Mouse (Mus musculus) gastrocnemius, postnatal 10 days (tissue): Measurements from ENCODE around the gene Rapgef3. TPM values are rescaled to one million over a fixed set of nuclear protein-coding genes. Genes with fewer than 3 reads are reported as not detected.

Experiments used
- DNase-seq: peaks from one replicate; pipeline ENCODE4 v3.0.0; 2021; ENCODE audit warnings: mixed read lengths
- long read RNA-seq, 2 experiments: library from polyadenylated mRNA; stranded (forward); transcript quantifications; one replicate each; pipeline ENCODE4 v2.0.0; 2021
- total RNA-seq, 2 experiments: library from RNA; stranded (reverse); gene quantifications; 2 replicates each; pipeline ENCODE4 v1.2.3; 2021

Gene Rapgef3
- total RNA-seq: 1 to 10 TPM; 7.4 to 8.5 TPM
- long read RNA-seq, experiment 1, full-length matches to known transcripts: 7 of 16 reads
- long read RNA-seq, experiment 1, partial matches to known transcripts: 1 of 16 reads
- long read RNA-seq, experiment 1, other reads (novel, unspliced or antisense): 8 of 16 reads
- long read RNA-seq, experiment 2, full-length matches to known transcripts: 4 of 12 reads
- long read RNA-seq, experiment 2, partial matches to known transcripts: 1 of 12 reads
- long read RNA-seq, experiment 2, other reads (novel, unspliced or antisense): 7 of 12 reads

DNA sequence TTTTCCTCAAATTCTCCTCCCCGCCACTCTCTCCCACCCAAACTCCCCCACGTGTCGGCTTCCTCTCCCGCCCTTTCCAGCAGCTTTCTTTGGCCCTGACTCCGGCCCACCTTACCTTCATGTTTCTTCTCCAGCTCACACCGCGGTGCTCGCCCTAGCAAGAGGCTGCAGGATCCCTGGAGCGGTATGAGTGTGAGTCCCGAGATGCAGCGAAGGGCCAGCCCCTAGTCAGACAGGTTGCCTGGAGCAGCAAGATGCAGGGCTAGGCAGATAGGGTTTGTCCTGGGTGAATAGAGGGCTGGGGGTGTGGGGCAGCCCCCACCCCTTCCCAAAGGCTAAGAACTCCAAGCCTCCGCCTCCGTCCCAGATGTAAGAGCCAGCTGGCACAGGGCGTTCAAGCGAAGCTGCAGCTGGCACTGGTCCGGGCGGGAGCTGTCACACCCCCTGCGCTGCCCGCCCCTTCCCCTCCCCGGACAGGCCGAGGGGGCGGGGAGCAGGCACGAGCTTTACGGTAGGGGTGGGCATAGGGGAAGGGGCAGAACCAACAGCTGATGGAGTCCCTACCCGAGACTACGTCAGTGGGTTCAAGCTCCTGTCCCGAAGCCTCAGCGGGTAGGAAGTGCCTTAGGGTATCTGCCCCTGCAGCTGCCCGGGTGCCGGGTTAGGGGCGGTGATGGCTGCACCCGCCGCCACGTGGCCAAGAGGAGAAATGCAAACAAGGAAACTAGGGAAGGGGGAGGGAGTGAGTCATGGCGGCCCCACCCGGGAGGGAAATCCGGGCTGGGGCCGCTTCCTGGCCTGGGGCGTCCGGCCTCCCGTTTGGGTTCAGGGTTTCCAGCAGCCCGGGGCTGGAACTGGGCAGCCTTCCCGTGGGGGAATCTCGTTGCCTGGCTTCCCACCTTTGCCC is at the start of gene Rapgef3:
Rapgef3 (minus strand) TSS at position 693 of the 907 bp plus-strand sequence.
- DNase-seq: peak; percentile 79

DNA sequence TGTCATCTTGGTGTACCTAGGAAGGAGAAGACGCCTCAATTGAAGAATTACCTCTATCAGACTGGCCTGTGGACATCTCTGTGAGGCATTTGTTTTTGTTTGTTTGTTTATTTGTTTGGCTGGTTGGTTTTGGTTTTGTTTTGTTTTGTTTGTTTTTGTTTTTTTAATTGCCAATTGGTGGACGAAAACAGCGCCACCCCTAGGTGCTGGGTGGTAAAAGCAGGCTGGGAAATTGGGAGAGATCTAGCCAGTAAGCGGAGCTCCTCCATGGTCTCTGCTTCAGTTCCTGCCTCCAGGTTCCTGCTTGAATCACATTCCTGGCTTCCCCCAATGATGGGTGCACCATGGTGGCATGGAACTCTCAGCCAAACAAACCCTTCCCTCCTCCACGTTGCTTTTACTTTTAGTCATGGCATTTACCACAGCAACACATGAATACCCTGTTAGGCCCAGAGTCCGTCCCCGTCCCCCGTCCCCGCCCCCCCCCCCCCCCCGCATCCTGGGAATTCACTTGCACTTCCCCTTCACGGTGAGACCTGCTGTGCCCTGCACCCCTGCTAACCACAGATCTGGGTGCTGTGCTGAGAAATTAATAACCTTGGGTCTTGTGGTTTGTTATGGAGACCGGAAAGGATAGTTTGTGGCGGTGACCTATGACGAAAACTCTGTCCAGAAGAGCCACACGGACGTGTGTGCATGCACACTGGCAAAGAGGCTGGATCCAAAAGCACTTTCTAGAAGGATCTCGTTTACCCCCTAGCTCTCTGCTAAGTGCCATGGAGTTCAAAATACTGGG is 48.6 kb upstream of the Rapgef3 start:
- no peak for DNase-seq

DNA sequence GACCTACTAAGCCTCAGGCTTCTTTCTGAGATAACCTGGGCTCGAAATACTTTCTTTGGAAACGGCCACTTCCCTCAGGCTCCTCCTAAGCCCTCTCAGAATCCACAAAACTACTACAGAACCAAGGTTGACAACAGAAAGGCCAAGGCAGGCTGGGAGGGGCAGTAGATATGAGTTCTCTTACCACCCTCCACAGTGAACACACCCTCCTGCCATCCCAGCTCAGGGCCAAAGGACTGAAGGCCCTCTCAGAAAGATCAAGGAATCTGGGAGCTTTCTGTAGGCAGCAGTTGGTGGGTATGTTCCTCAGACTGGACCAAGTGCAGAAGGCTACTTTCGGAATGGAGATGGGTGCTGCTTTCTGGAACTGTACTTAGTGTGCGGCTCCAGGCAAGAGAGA is 47.5 kb upstream of the Rapgef3 start:
- DNase-seq: no peak

DNA sequence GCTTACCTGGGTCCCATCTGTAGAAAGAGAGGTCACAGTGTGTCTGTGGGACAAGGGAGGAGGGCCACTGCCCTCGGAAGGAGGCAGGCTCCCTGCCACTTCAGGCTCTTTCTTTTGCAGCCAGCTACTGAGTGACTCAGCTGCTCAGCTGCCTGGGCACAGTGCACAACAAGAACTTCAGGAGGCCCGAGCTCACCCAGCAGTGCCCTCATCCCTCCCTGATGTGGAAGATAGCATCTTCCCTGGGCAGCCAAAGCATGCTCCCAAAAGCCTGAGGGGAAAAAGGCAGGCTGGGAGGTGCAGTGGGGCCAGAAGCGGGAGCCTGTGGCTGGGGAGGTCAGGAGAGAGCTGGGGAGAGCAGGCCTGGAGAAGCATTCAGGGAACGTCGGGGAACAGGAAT is 46.9 kb upstream of the Rapgef3 start:
- DNase-seq: no peak

- peak; percentile 58 for DNase-seq
Observed at GRCm38 (mm10) chr15:97813452-97814204, 45.9 kb upstream of the Rapgef3 start.

GRCm38 (mm10) chr15:97812875-97813274 is 45.1 kb upstream of the Rapgef3 start:
- no peak for DNase-seq

DNA sequence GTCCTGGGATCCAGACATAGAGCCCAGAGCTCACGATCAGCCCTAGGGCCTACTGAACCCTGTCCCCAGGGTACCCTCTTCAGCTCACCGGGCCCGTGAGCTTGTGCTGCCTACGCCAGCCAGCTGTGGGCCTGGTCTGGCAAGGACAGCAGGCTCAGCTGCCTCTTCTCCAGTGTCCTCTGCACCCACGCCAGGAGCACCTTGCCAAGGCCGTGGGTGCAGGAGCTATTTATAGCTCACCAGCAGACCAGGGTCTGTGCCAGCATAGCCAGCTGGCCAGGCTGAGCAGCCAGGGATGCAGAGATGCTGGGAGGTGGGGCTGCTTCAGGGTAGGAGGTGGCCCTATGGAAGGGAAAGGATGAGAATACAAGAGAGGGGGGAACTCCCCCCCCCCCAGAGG is 44.4 kb upstream of the Rapgef3 start:
- DNase-seq: peak; percentile 87

- no peak for DNase-seq
Observed at GRCm38 (mm10) chr15:97811307-97811706, 43.5 kb upstream of the Rapgef3 start.

- no peak for DNase-seq
Observed at GRCm38 (mm10) chr15:97810399-97810798, 42.6 kb upstream of the Rapgef3 start.

DNA sequence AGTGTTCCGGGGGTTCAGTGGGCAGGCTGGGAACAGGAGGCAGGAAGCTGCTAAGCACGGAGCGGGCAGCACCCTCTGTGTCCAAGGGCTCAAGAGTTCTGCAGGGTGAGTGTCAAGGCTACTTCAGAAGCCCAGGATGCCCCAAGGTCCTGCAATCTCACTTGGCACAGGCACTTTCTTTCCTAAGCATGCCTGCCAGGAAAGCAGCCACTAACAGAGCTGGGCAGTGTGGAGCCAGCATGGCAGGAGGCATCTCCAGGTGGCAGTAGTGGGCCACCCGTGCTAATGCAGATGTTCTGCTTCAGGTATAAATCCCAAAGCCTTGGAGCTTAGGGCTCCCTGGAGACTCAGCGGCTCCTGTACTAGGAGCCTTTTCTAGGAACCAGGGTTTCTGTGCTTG is 42.2 kb upstream of the Rapgef3 start:
- no peak for DNase-seq

- DNase-seq: no peak
Observed at GRCm38 (mm10) chr15:97809206-97809605, 41.4 kb upstream of the Rapgef3 start.

DNA sequence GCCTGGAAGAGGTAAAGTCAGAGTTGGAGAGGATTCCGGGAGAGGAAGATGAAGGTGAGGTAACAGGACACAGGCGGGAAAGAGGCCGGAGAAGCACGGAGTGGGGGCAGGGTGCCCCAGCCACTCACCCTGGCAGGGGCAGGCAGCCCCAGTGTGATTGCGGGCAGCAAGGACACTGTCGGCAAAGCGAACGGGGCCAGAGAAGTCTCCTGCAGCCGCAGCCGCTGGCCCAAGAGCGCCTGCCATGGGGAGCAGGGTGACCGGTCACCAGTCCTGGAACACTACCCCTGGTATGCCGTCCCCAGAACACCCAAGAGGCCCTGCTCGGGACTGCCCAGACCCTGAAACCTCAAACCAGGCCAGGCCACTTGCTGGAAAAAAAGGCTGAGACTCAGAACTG is 40.8 kb upstream of the Rapgef3 start:
- DNase-seq: no peak

GRCm38 (mm10) chr15:97807867-97808266 is 40.1 kb upstream of the Rapgef3 start:
- no peak for DNase-seq

DNA sequence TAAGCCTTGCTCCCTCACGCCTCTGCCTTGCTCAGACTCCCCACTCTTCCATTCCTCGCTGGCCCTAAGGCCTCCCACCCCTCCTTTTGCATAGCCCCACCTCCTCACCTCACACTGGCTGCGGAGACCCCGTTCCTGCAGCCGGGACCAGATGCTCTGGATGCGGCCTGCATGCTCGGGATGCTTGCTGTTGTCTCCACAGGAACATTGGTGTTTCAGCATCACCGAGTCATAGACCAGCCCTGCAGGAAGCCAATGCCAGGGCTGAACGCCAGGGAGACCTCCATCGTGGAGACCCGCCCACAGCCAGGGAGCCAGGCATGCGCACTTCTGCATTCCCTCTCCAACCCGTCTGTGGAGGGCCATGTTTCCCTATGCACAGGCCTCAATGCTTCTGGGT is 34.8 kb upstream of the Rapgef3 start:
- DNase-seq: no peak

- DNase-seq: no peak
Observed at GRCm38 (mm10) chr15:97801811-97802210, 34.0 kb upstream of the Rapgef3 start.

GRCm38 (mm10) chr15:97800853-97801252 is 33.1 kb upstream of the Rapgef3 start:
- no peak for DNase-seq

DNA sequence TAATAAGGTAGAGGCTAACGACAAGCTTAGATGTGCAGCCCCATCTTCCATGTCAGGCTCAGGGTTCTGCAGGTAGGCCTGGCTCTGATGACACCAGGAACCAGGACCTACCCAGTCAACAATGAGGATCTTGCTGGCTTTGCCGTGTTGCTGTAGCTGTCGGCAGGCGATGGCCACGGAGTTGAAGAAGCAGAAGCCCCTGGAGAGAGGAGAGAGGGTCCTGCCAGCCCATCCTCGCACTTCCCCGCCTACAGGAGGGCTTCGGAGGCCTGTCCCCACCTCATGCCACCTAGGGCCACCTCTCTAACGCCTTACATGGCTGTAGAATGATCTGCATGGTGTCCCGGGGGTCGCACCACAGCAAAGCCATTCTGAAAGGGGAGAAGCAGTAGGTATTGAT is 31.7 kb upstream of the Rapgef3 start:
- DNase-seq: no peak

DNA sequence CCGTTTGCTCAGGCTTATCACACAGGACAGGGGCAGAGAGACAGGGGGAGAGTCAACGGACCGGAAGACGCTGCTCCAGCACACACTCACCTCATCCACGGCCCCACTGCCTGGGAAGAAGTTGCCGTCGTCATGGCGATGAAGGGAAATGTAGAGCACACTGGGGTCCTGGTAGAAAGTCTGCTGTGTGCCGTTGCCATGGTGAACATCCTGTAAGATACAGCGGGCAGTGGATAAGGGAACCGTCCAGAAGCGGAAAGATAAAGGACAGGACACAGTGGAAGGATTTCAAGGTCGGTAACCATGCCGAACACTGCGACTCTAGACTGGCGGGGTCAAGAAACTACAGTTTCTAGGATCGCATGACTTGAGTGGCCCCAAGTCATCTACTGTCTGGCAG is 30.4 kb upstream of the Rapgef3 start:
- DNase-seq: no peak

DNA sequence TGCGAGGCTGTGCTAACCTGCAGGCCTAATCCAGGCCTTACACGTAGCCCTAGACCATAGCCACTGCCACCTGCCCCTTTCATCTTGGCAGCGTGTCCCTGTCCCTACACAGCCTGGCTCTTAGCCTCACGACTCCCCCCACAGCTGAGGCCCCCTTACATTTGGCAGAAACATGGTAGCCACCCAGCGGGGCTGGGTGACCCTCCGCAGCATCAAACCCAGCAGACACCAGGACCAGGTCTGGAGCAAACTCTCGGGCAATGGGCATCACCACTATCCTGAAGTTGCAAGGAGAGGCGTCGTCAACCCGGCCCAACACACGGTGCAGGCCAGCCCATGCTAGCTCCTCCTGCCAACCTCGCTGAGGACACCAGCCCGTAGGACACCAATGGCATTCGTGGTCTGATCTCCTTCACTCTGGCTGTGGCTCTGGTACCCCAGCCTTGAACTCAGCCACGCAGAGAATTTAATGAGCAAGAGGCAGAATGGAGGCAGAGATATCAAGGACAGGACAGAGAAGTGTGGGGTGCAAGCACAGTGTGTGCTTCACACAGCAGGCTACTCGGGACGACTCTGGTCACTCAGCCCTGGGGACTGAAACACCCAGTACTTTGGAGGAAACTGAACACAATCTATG is 29.0 kb upstream of the Rapgef3 start:
- DNase-seq: no peak

DNA sequence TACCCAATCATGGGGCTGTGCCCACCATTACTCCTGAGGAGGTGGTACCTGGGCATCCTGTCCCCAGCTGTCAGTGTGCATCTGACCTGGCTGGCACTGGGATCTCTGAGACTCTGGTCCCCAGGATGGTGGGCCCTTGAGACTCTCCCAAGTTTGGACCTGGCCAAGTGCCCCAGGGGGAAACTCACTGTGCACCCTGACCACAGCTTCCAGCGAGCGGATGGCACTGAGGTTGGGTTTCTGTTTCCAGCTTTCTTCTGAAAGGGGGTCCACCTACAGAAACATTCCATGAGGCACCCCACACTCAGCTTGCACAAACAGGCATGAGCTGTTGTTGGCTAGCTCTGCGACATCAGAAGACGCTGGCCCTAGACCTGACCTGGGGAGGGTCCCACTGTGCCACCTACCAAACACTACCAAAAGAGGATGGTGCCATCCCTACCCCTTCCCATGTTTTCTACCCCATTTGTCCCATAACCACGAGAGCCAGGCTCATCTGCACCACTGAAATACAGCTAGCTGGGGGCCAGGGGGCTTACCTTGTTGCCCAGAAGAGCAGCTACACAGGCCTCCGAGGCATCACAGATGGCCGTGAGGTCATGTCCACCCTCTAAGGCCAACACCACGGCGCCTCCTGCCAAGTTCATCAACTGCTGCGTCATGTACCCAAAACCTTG is 27.9 kb upstream of the Rapgef3 start:
- DNase-seq: no peak

DNA sequence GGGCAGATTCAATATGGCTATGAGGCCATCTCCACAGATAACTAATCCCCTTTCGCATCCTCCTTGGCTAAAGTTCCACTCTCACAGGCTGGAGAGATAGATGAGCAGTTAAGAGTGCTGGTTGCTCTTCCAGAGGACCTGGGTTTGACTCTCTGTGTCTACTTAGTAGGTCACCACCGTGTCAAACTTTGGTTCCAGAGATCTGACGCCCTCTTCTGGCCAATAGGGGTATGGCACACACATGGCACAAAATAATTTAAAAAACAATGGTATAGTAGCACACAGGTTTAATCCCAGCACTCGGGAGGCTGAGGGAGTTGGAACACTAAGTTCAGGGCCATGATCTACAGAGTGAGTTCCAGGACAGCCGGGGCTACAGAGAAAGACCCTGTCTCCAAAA is 26.5 kb upstream of the Rapgef3 start:
- DNase-seq: no peak
